Mouse (Mus musculus) myocyte (in vitro differentiated cells): ENCODE measurements around the gene Fam166b. TPM values are rescaled to one million over a fixed set of nuclear protein-coding genes. Genes with fewer than 3 reads are reported as not detected.
A peak's percentile ranks its signal among the peaks of the same experiment; 100 is the strongest.

Experiments
- H3K27me3 ChIP-seq: one replicate; pipeline ENCODE4 v1.6.1; 2011; ENCODE audit not compliant: control insufficient read depth, insufficient read depth, insufficient read length
- H3K36me3 ChIP-seq: one replicate; pipeline ENCODE4 v1.6.1; 2011; ENCODE audit not compliant: control insufficient read depth, insufficient read depth
- H3K4me2 ChIP-seq: one replicate; pipeline ENCODE4 v1.6.1; 2011; ENCODE audit warnings: low read depth, control low read depth
- H3K4me3 ChIP-seq: one replicate; pipeline ENCODE4 v1.5.1; 2011; ENCODE audit warnings: mild to moderate bottlenecking, control low read depth, moderate library complexity
- H3K79me2 ChIP-seq: one replicate; pipeline ENCODE4 v1.6.1; 2011; ENCODE audit not compliant: control insufficient read depth, insufficient read depth
- H3ac ChIP-seq: one replicate; pipeline ENCODE4 v1.6.1; 2011; ENCODE audit not compliant: control insufficient read depth, insufficient read length
- CEBPB ChIP-seq: IDR thresholded peaks from 2 replicates; pipeline ENCODE4 v1.6.1; 2011; ENCODE audit warnings: mild to moderate bottlenecking, moderate library complexity; ENCODE audit not compliant: poor library complexity, insufficient read depth, severe bottlenecking
- E2F4 ChIP-seq: IDR thresholded peaks from one replicate; pipeline ENCODE4 v1.6.1; 2011; ENCODE audit warnings: mild to moderate bottlenecking, control low read depth, moderate library complexity; ENCODE audit not compliant: insufficient read depth
- MAX ChIP-seq: IDR thresholded peaks from one replicate; pipeline ENCODE4 v1.6.1; 2011; ENCODE audit warnings: low read depth, mild to moderate bottlenecking, control low read depth
- MYOD1 ChIP-seq, 3 experiments: IDR thresholded peaks; one replicate each; pipeline ENCODE4 v1.6.1; 2011; ENCODE audit warnings: control low read depth in 2 of 3, low read depth in 2 of 3, mild to moderate bottlenecking in 2 of 3, moderate library complexity in 1 of 3; ENCODE audit not compliant: insufficient read length in 2 of 3, control insufficient read depth in 1 of 3
- MYOG ChIP-seq, 3 experiments: IDR thresholded peaks; one replicate each; pipeline ENCODE4 v1.6.1; 2011; ENCODE audit warnings: control low read depth in 2 of 3, low read depth in 2 of 3, mild to moderate bottlenecking in 2 of 3; ENCODE audit not compliant: insufficient read length in 2 of 3, control insufficient read depth in 1 of 3, insufficient read depth in 1 of 3
- POLR2A ChIP-seq: IDR thresholded peaks from one replicate; pipeline ENCODE4 v1.6.1; 2011; ENCODE audit warnings: low read depth, mild to moderate bottlenecking, control low read depth, moderate library complexity; ENCODE audit not compliant: insufficient read length
- POLR2AphosphoS2 ChIP-seq: IDR thresholded peaks from one replicate; pipeline ENCODE4 v1.6.1; 2011; ENCODE audit warnings: low read depth, control low read depth; ENCODE audit not compliant: insufficient read length
- REST ChIP-seq: IDR thresholded peaks from one replicate; pipeline ENCODE4 v1.6.1; 2011; ENCODE audit warnings: mild to moderate bottlenecking, control low read depth, moderate library complexity; ENCODE audit not compliant: insufficient read depth, insufficient read length
- SRF ChIP-seq: IDR thresholded peaks from one replicate; pipeline ENCODE4 v1.6.1; 2011; ENCODE audit warnings: low read depth; ENCODE audit not compliant: control insufficient read depth, insufficient read length
- TCF12 ChIP-seq: IDR thresholded peaks from one replicate; pipeline ENCODE4 v1.6.1; 2011; ENCODE audit warnings: mild to moderate bottlenecking, control low read depth; ENCODE audit not compliant: poor library complexity, insufficient read depth, severe bottlenecking
- TCF3 ChIP-seq: IDR thresholded peaks from one replicate; pipeline ENCODE4 v1.6.1; 2011; ENCODE audit warnings: low read depth, control low read depth; ENCODE audit not compliant: insufficient read length
- USF1 ChIP-seq: IDR thresholded peaks from one replicate; pipeline ENCODE4 v1.6.1; 2011; ENCODE audit warnings: low read depth, mild to moderate bottlenecking, control low read depth, moderate library complexity
- polyA plus RNA-seq: library from polyadenylated mRNA; unstranded; fragments of >200 nt; fragmentation: generic; extraction: Trizol; gene quantifications from one replicate; pipeline ENCODE4 v1.2.1, GENCODE M21; 2012; ENCODE audit warnings: missing spikeins

Gene Fam166b
- polyA plus RNA-seq, 1 experiment, result 0.04 TPM

GRCm38 (mm10) chr4:43457124-43457523 lies 28.2 kb upstream of the Fam166b start:
- Histone ChIP-seq H3K36me3 (no peaks in the 10 kb centered on the region), H3K4me2 (no peak overlapping the region), H3ac (no peak overlapping the region), H3K27me3 (no peaks in the 10 kb centered on the region), H3K79me2 (no peaks in the 10 kb centered on the region), H3K4me3 (no peak overlapping the region)
- TF ChIP-seq MYOD1 (IDR thresholded peaks at IDR 0.05; ENCODE audit: control insufficient read depth in 1 of 3, insufficient read length in 2 of 3, low read depth in 2 of 3) (peak in 2 of 3 experiments; percentile 48 to 90), MYOG (IDR thresholded peaks at IDR 0.05; ENCODE audit: control insufficient read depth in 1 of 3, insufficient read depth in 1 of 3, insufficient read length in 2 of 3, low read depth in 2 of 3) (peak in 1 of 3 experiments; percentile 86), SRF (no peak)

DNA sequence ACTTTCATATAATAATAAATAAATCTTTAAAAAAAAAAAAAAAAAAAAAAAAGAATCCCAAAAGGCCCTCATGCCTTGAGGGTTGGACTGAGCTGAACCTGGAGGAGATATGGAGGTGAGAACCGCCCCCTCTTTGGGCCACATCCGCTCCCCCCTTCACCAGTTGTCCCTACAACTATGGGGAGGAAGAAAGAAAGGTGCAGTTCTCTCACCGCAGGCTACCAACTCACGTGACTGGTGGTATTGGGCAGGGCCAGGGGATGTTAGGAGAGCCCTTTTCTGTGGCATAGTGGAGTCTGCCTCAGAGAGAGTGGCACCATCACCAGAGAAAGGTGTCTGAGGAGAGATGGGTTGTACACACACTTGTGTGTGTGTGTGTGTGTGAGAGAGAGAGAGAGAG lies 27.5 kb upstream of the Fam166b start:
- H3ac ChIP-seq, result no peak overlapping the region
- TF ChIP-seq MAX, result no peak
- no peak for TF ChIP-seq REST
- no peak for TF ChIP-seq CEBPB
- TF ChIP-seq SRF, result no peak
- TF ChIP-seq E2F4, result no peak
- no peak for TF ChIP-seq TCF12
- TF ChIP-seq POLR2AphosphoS2, result no peak
- no peak for TF ChIP-seq POLR2A
- H3K4me2 ChIP-seq, result no peak overlapping the region
- no peaks in the 10 kb centered on the region for H3K36me3 ChIP-seq
- no peaks in the 10 kb centered on the region for H3K79me2 ChIP-seq
- no peak overlapping the region for H3K4me3 ChIP-seq
- H3K27me3 ChIP-seq, result no peaks in the 10 kb centered on the region

DNA sequence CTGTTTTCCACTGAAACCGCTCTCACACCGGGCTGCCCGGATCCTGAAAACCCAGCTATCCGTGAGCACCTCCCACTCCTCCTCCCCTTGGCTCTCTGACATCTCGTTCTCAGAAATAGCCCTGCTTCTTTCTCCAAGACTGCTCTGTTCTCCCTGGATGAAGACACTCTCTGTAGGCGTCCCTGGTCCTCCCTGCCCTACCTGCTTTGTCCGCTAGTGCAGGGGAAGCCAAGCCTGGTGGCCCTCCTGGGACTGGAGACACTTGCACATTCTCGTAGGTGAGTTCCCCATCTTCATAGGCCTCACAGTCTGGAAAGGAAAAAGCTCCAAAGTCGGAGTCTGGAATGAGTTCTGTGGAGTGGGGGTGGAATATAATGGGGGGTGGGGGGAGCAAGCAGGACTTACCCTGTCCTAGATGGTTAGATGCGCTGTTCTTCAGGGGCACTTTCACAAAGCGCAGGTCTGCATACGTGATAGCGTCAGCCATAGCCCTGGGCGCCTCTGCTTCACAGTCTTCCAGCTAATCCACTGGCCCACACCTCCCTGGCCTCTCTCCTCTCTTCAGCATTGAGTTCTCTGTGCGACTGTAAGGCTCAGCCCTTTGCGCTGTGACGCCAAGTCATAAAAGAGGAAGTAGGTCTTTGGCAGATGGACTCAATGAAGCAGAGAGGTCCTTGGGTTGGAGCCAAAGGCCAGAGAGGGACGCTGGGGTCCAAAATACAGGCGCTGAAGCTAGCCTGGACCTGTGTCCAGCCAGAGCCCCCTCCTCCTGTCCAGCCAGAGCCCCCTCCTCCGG lies 25.3 kb upstream of the Fam166b start, which contains the start of gene Cd72:
Cd72 (minus strand) TSS at position 588 of the 796 bp plus-strand sequence.
- no peaks in the 10 kb centered on the region for H3K79me2 ChIP-seq

GRCm38 (mm10) chr4:43453413-43453812 lies 24.5 kb upstream of the Fam166b start:
- H3ac ChIP-seq, result no peak overlapping the region
- no peak overlapping the region for H3K4me3 ChIP-seq
- peak overlapping the region; percentile 57 for H3K4me2 ChIP-seq
- no peak for TF ChIP-seq TCF12
- peak in 1 of 3 experiments; percentile 31 for TF ChIP-seq MYOG (IDR thresholded peaks at IDR 0.05; ENCODE audit: control insufficient read depth in 1 of 3, insufficient read depth in 1 of 3, insufficient read length in 2 of 3, low read depth in 2 of 3)
- H3K79me2 ChIP-seq, result no peaks in the 10 kb centered on the region
- H3K27me3 ChIP-seq, result no peaks in the 10 kb centered on the region
- no peaks in the 10 kb centered on the region for H3K36me3 ChIP-seq

More for the DNA sequence above, 25.3 kb upstream of the Fam166b start, which contains the start of gene Cd72:
- no peaks in the 10 kb centered on the region for H3K27me3 ChIP-seq
- no peak within 1 kb of the TSS for H3K4me3 ChIP-seq
- no peak within 1 kb of the TSS for H3ac ChIP-seq
- no peaks in the 10 kb centered on the region for H3K36me3 ChIP-seq
- peak within 1 kb of the TSS; percentile 24 for H3K4me2 ChIP-seq
- no peak for TF ChIP-seq MYOG (IDR thresholded peaks at IDR 0.05; ENCODE audit: control insufficient read depth in 1 of 3, insufficient read depth in 1 of 3, insufficient read length in 2 of 3, low read depth in 2 of 3)
- no peak for TF ChIP-seq CEBPB
- TF ChIP-seq E2F4, result no peak
- no peak for TF ChIP-seq TCF3
- no peak for TF ChIP-seq TCF12
- TF ChIP-seq REST, result no peak
- no peak for TF ChIP-seq USF1
- TF ChIP-seq POLR2A, result no peak
- no peak for TF ChIP-seq MAX
- TF ChIP-seq MYOD1 (IDR thresholded peaks at IDR 0.05; ENCODE audit: control insufficient read depth in 1 of 3, insufficient read length in 2 of 3, low read depth in 2 of 3), result no peak
- no peak for TF ChIP-seq POLR2AphosphoS2
- TF ChIP-seq SRF, result no peak

DNA sequence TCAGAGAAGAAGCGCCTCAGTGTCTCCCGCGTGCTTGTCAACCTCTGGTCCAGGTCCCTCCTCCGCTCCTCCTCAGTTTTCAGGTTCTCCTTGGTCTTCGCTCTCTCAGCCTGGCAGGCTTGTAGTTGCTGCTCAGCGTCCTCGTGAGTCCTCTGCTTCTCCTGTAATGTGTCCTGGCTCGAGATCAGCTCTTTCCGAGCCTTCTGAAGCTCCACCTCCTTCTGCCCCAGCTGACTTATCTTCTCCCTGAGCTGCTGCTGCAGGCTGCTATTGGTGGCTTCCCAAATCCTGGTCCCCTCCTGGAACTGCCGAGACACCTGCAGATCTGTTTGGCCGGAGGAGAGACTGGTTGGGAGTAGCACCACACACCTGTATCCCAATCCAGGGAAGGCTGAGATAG lies 23.4 kb upstream of the Fam166b start:
- Histone ChIP-seq H3K4me3 (no peak overlapping the region), H3K79me2 (no peaks in the 10 kb centered on the region), H3K36me3 (no peaks in the 10 kb centered on the region), H3K4me2 (no peak overlapping the region), H3K27me3 (no peaks in the 10 kb centered on the region), H3ac (no peak overlapping the region)
- TF ChIP-seq USF1, result no peak
- TF ChIP-seq POLR2AphosphoS2, result no peak
- no peak for TF ChIP-seq E2F4
- TF ChIP-seq MYOD1 (IDR thresholded peaks at IDR 0.05; ENCODE audit: control insufficient read depth in 1 of 3, insufficient read length in 2 of 3, low read depth in 2 of 3), result no peak
